Mouse (Mus musculus) lung, adult 2 months (tissue): ENCODE data around the gene Ptgdr2. TPM values are rescaled to one million over a fixed set of nuclear protein-coding genes. Genes with fewer than 3 reads are reported as not detected.

Experiments used
- DNase-seq: peaks from one replicate; pipeline ENCODE4 v3.0.0; 2022
- H3K4me1 ChIP-seq: fragments of 200-500 bp; 2 replicates; pipeline ENCODE4 v1.6.1; 2011; ENCODE audit warnings: low read length; ENCODE audit not compliant: control insufficient read depth, insufficient read depth
- H3K4me3 ChIP-seq: fragments of 200-500 bp; replicated peaks from 2 replicates; pipeline ENCODE3; 2011; ENCODE audit warnings: low read depth, mild to moderate bottlenecking, control low read depth, low read length; ENCODE audit errors: extremely low read depth
- CTCF ChIP-seq: fragments of 200-500 bp; IDR thresholded peaks from 2 replicates; pipeline ENCODE4 v1.5.1; 2011; ENCODE audit warnings: mild to moderate bottlenecking, low read length, control low read depth; ENCODE audit not compliant: insufficient read depth
- POLR2A ChIP-seq: fragments of 200-500 bp; IDR thresholded peaks from 2 replicates; pipeline ENCODE4 v1.6.1; 2011; ENCODE audit warnings: low read depth, mild to moderate bottlenecking, control low read depth, low read length, borderline replicate concordance; ENCODE audit errors: extremely low read depth
- WGBS: fragments of 180-500 bp; shearing (Covaris S2); methylation state at CpG from one replicate; pipeline ENCODE4 v1.1.7; 2018; 5-methylcytosine and 5-hydroxymethylcytosine counted together
- polyA plus RNA-seq: library from polyadenylated mRNA; depleted of rRNA; stranded (reverse); fragments of >200 nt; gene quantifications from 2 replicates; pipeline ENCODE4 v1.2.3, GENCODE M21; 2012

Ptgdr2 gene
- polyA plus RNA-seq, 1 experiment, result 4.8 TPM

GRCm38 (mm10) chr19:10948416-10948815 lies 11.5 kb downstream of the Ptgdr2 start:
- DNase-seq, result no peak
- H3K4me3 ChIP-seq, result peak overlapping the region; percentile 39
- under 1% methylated on average over 20 of the region's 20 CpGs for WGBS
- TF ChIP-seq POLR2A (no peak), CTCF (no peak)
- peaks cover 9% of the 10 kb centered on the region; the same call in 1 of the 2 replicates for H3K4me1 ChIP-seq

DNA sequence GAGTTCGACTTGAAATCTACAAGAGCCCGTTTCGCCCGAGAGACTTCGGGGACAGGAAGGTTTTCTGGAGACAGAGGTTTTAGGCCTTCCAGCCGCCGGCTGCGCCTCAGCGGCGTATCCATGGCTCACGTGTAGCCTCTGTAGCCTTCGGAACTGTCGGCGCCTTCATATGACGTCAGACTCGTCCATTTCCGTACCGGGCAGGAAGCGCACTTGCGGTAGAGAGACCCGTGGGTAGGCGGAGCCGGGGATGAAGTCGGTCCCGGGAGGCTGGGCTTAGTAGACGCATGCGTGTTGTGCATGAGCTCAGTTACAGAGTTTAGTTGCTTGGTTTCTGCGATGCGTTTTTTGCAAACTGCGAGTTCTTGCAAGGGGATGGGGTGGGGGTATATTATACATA lies 12.2 kb downstream of the Ptgdr2 start, which contains the start of gene Ccdc86:
Gene Ccdc86 (minus strand): TSS at position 155 of the 400 bp plus-strand sequence.
- Histone ChIP-seq H3K4me3 (peak within 1 kb of the TSS; percentile 82), H3K4me1 (peaks cover 9% of the 10 kb centered on the region; the same call in 1 of the 2 replicates)
- TF ChIP-seq POLR2A (peak; percentile 63; the same call in 1 of the 2 replicates), CTCF (no peak)
- under 1% methylated on average over 30 of the region's 30 CpGs for WGBS
- DNase-seq, result peak; percentile 95

- DNase-seq, result no peak
- TF ChIP-seq CTCF, result no peak
- no peak for TF ChIP-seq POLR2A
- 23% methylated on average over 9 of the region's 9 CpGs for WGBS
- Histone ChIP-seq H3K4me1 (peaks cover 9% of the 10 kb centered on the region; the same call in 1 of the 2 replicates), H3K4me3 (peak overlapping the region; percentile 38)
Measured at GRCm38 (mm10) chr19:10949558-10949957, 12.6 kb downstream of the Ptgdr2 start.

DNA sequence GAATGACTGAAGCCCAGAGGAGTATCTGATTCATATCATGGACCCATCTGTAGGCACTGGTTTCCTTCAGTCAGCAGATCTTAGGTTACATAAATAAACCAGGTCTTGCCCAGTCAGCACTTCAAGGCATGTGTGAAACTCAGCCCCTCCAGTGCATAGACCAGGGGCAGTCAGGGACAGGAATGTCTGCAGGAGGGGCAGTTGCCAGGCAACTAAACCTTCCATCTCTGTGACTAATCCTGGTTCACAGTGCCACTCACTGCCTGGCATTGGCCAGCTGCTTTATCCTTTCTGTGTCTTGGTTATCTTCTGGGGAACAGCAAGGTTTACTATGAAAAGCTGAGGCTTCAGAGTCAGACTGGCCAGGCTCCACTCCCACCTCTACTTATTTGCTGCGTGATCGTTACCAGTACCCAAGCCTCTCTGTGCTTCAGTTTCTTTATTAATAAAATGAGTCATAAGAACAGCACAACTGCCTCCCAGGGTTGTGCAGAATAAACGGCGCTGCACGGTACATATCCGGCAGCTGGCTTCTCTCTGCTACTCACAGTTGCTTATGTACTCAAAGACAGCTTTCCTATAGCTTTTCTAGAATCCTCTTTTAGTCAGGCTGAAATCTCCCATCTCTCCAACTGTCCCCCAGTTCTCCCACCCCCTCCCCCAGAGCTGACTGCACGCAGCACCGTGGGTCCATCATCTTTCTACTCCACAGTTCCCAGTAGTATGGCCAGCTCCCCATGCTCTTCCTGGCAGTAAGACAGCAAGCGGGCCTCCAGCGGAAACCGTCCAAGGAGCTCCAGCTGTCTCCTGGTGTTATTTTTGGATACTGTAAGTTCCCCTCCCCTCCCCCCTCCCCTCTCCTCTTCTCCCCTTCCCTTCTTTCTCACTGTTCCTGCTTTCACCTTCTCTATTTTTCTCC lies 15.3 kb downstream of the Ptgdr2 start:
- WGBS, result 53% methylated on average over 11 of the region's 11 CpGs
- no peak overlapping the region for H3K4me3 ChIP-seq
- DNase-seq, result no peak
- TF ChIP-seq CTCF (no peak), POLR2A (no peak)
- peaks cover 9% of the 10 kb centered on the region; the same call in 1 of the 2 replicates for H3K4me1 ChIP-seq

DNA sequence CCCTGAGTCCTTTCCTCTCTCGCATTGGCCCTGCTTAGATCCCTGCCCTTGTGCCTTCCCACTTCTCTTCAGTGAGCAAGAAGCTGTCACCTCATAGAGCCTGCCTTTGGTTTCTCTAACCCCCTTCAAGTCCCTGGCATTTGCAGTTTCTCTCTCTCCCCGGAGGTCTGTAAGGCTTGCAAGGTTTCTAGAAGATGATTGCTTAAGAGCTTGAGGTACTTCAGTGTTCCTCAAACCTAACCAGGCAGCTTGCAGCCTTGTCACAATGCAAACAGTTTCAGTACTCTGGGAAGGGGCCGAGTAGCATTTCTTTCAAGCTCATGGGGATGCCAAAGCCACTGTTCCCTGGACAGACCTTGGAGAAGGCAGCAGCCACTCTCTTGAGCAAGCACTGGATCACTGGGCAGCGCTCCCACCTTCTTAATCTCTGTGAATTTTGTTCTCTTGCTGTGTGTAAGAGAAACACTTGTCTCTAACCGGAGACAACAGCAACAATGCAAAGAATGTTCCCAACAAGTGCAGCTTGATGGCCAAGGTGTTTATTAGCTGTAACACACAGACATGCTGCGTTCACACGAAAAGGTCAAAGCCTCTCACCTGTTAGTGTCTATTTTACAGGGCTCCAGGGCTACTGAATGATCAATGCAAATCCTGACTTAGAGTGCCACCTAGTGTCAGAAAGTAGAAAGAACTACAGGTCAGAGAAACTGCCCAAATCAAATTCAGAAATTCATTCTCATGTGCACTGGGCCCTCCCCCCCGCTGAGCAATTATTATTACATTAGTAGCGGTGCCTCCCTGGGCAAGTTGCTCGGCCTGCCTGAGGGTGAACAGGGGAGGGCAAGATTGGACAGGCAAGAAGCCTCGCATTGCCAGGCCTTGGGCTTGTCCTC lies 22.4 kb downstream of the Ptgdr2 start:
- Histone ChIP-seq H3K4me1 (peaks cover 3% of the 10 kb centered on the region; the same call in 1 of the 2 replicates), H3K4me3 (no peak overlapping the region)
- peak; percentile 29 for DNase-seq
- WGBS, result 17% methylated on average over 11 of the region's 11 CpGs
- TF ChIP-seq CTCF (peak; percentile 39; the same call in 1 of the 2 replicates), POLR2A (no peak)

DNA sequence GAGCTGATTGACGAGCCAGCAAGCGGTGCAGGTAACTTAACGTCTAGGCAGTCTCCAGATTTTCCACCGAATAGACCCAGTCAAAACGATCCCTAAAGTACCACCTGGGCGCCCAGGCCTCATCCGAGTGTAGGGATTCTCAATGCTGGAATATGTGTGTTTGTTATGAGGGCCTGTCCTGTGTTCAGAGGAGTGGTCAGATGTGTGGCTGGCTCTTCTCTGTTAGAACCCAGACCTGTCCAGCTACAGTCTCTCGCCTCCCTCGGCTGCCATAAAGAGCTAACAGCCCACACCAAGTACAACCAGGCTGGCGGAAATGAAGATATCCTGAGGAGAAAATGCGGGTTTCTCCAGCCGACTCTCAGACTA lies 23.0 kb downstream of the Ptgdr2 start:
- H3K4me3 ChIP-seq, result no peak overlapping the region
- WGBS, result 37% methylated on average over 12 of the region's 12 CpGs
- DNase-seq, result no peak
- TF ChIP-seq CTCF, result no peak
- TF ChIP-seq POLR2A, result no peak
- peaks cover 3% of the 10 kb centered on the region; the same call in 1 of the 2 replicates for H3K4me1 ChIP-seq

GRCm38 (mm10) chr19:10965721-10966120 lies 28.8 kb downstream of the Ptgdr2 start:
- Histone ChIP-seq H3K4me3 (no peak overlapping the region), H3K4me1 (no peaks in the 10 kb centered on the region)
- WGBS, result 88% methylated on average over 7 of the region's 7 CpGs
- no peak for DNase-seq
- no peak for TF ChIP-seq CTCF
- no peak for TF ChIP-seq POLR2A

DNA sequence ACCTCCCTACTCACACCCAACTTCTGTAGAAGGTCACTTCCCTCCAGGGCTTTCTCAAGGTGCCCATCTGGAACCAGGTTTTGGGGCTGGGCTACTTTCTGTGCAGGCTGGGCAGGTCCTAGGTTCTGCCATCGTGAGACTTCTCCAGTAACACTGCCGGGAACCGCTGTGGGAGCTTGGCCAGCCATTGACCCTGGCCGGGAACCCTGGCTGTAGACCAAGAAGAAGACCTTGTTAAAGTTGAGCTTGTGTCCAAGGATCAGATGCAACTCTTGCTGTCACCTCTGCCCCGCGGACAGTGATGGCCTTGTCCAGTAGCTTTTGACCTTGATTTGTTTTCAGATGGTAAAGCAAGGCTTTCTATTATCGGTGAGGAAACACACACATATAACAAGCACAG lies 31.6 kb downstream of the Ptgdr2 start:
- TF ChIP-seq POLR2A (no peak), CTCF (no peak)

GRCm38 (mm10) chr19:10970457-10970856 lies 33.5 kb downstream of the Ptgdr2 start:
- no peak for TF ChIP-seq CTCF
- no peak for TF ChIP-seq POLR2A
- WGBS, result 37% methylated on average over 3 of the region's 3 CpGs
- no peak for DNase-seq
- Histone ChIP-seq H3K4me3 (no peak overlapping the region), H3K4me1 (no peaks in the 10 kb centered on the region)

More for the DNA sequence above, 31.6 kb downstream of the Ptgdr2 start:
- 75% methylated on average over 7 of the region's 7 CpGs for WGBS
- H3K4me1 ChIP-seq, result no peaks in the 10 kb centered on the region
- no peak overlapping the region for H3K4me3 ChIP-seq
- no peak for DNase-seq
